Mouse (Mus musculus) hindbrain, embryonic 13.5 days (tissue): ENCODE data around the gene Cyp4f18. TPM values are rescaled to one million over a fixed set of nuclear protein-coding genes. Genes with fewer than 3 reads are reported as not detected.

Experiments
- ATAC-seq: fragments of 200-750 bp; cut with Nextera tagmentation; 2 replicates; pipeline ENCODE4 v1.8.0; 2017; ENCODE audit warnings: moderate TSS enrichment; ENCODE audit not compliant: low FRiP score
- H3K27ac ChIP-seq: fragments of 300-500 bp; sonication (generic); 2 replicates; pipeline ENCODE4 v1.5.1; 2015; ENCODE audit warnings: inconsistent platforms, mild to moderate bottlenecking, moderate library complexity
- H3K27me3 ChIP-seq: fragments of 300-500 bp; sonication (generic); 2 replicates; pipeline ENCODE4 v1.6.1; 2015; ENCODE audit warnings: mild to moderate bottlenecking, inconsistent platforms
- H3K36me3 ChIP-seq: fragments of 300-500 bp; sonication (generic); 2 replicates; pipeline ENCODE4 v1.6.1; 2015; ENCODE audit warnings: mild to moderate bottlenecking, inconsistent platforms
- H3K4me1 ChIP-seq: fragments of 300-500 bp; sonication (generic); replicated peaks from 2 replicates; pipeline ENCODE4 v1.6.1; 2015; ENCODE audit warnings: inconsistent platforms
- H3K4me2 ChIP-seq: fragments of 300-500 bp; sonication (generic); 2 replicates; pipeline ENCODE4 v1.6.1; 2015; ENCODE audit warnings: inconsistent platforms, mild to moderate bottlenecking, moderate library complexity
- H3K4me3 ChIP-seq: fragments of 300-500 bp; sonication (generic); 2 replicates; pipeline ENCODE4 v1.5.1; 2015; ENCODE audit warnings: mild to moderate bottlenecking, inconsistent platforms
- H3K9ac ChIP-seq: fragments of 300-500 bp; sonication (generic); 2 replicates; pipeline ENCODE4 v1.6.1; 2015; ENCODE audit warnings: mild to moderate bottlenecking, inconsistent platforms
- H3K9me3 ChIP-seq: fragments of 300-500 bp; sonication (generic); 2 replicates; pipeline ENCODE4 v1.6.1; 2016; ENCODE audit warnings: inconsistent platforms
- WGBS: fragments of 180-500 bp; shearing (Covaris S2); methylation state at CpG from one replicate; pipeline ENCODE4 v1.1.7; 2015; 5-methylcytosine and 5-hydroxymethylcytosine counted together
- polyA plus RNA-seq: library from polyadenylated mRNA; unstranded; fragments of >200 nt; fragmentation: Nextera tagmentation; extraction: Ambion mirVana; gene quantifications from 2 replicates; pipeline ENCODE4 v1.2.1, GENCODE M21; 2015

Gene Cyp4f18
- polyA plus RNA-seq, 1 experiment from 2014 or later, result 0.73 TPM

- Histone ChIP-seq H3K9ac (no peak overlapping the region), H3K4me1 (no peaks in the 10 kb centered on the region), H3K9me3 (no peaks in the 10 kb centered on the region), H3K4me2 (no peak overlapping the region), H3K27ac (no peak overlapping the region), H3K27me3 (no peaks in the 10 kb centered on the region), H3K4me3 (no peak overlapping the region), H3K36me3 (no peaks in the 10 kb centered on the region)
- 74% methylated on average over 1 of the region's 1 CpGs for WGBS
- ATAC-seq, result no peak
Observed at GRCm38 (mm10) chr8:72006763-72007162, 2.7 kb downstream of the Cyp4f18 start.

- Histone ChIP-seq H3K4me1 (no peaks in the 10 kb centered on the region), H3K4me3 (no peak overlapping the region), H3K36me3 (no peaks in the 10 kb centered on the region), H3K9ac (no peak overlapping the region), H3K9me3 (no peaks in the 10 kb centered on the region), H3K27ac (no peak overlapping the region), H3K27me3 (no peaks in the 10 kb centered on the region), H3K4me2 (no peak overlapping the region)
- ATAC-seq, result no peak
- WGBS, result 84% methylated on average over 3 of the region's 3 CpGs
Observed at GRCm38 (mm10) chr8:72005912-72006311, 3.5 kb downstream of the Cyp4f18 start.

- Histone ChIP-seq H3K9ac (no peak overlapping the region), H3K27ac (no peak overlapping the region), H3K36me3 (no peaks in the 10 kb centered on the region), H3K4me3 (no peak overlapping the region), H3K27me3 (no peaks in the 10 kb centered on the region), H3K9me3 (no peaks in the 10 kb centered on the region), H3K4me2 (no peak overlapping the region), H3K4me1 (no peaks in the 10 kb centered on the region)
- ATAC-seq, result no peak
Observed at GRCm38 (mm10) chr8:72002942-72003341, 6.5 kb downstream of the Cyp4f18 start.

- no peaks in the 10 kb centered on the region for H3K9me3 ChIP-seq
- no peaks in the 10 kb centered on the region for H3K36me3 ChIP-seq
- H3K4me3 ChIP-seq, result no peak overlapping the region
- no peak overlapping the region for H3K27ac ChIP-seq
- 71% methylated on average over 3 of the region's 3 CpGs for WGBS
- no peak overlapping the region for H3K4me2 ChIP-seq
- no peaks in the 10 kb centered on the region for H3K4me1 ChIP-seq
- ATAC-seq, result no peak
- no peak overlapping the region for H3K9ac ChIP-seq
- no peaks in the 10 kb centered on the region for H3K27me3 ChIP-seq
Observed at GRCm38 (mm10) chr8:72000223-72000622, 9.2 kb downstream of the Cyp4f18 start.

GRCm38 (mm10) chr8:71999434-71999833, 10.0 kb downstream of the Cyp4f18 start:
- H3K27ac ChIP-seq, result no peak overlapping the region
- H3K4me1 ChIP-seq, result no peaks in the 10 kb centered on the region
- no peaks in the 10 kb centered on the region for H3K36me3 ChIP-seq
- no peak overlapping the region for H3K4me2 ChIP-seq
- 97% methylated on average over 1 of the region's 1 CpGs for WGBS
- H3K27me3 ChIP-seq, result no peaks in the 10 kb centered on the region
- no peak for ATAC-seq
- H3K9ac ChIP-seq, result no peak overlapping the region
- no peak overlapping the region for H3K4me3 ChIP-seq
- no peaks in the 10 kb centered on the region for H3K9me3 ChIP-seq

GRCm38 (mm10) chr8:71988867-71989599, 20.4 kb downstream of the Cyp4f18 start:
- H3K4me2 ChIP-seq, result peak overlapping the region; percentile 65
- peak overlapping the region; percentile 46 for H3K4me3 ChIP-seq
- H3K27me3 ChIP-seq, result no peaks in the 10 kb centered on the region
- ATAC-seq, result peak; percentile 2
- no peaks in the 10 kb centered on the region for H3K36me3 ChIP-seq
- peak overlapping the region; percentile 73 for H3K9ac ChIP-seq
- WGBS, result 54% methylated on average over 13 of the region's 13 CpGs
- H3K27ac ChIP-seq, result peak overlapping the region; percentile 66
- H3K4me1 ChIP-seq, result peaks cover 7% of the 10 kb centered on the region
- no peaks in the 10 kb centered on the region for H3K9me3 ChIP-seq

GRCm38 (mm10) chr8:71988110-71988866, 21.1 kb downstream of the Cyp4f18 start:
- Histone ChIP-seq H3K36me3 (no peaks in the 10 kb centered on the region), H3K9ac (peak overlapping the region; percentile 73), H3K4me1 (peaks cover 7% of the 10 kb centered on the region), H3K27ac (peak overlapping the region; percentile 66), H3K4me2 (peak overlapping the region; percentile 65), H3K9me3 (no peaks in the 10 kb centered on the region), H3K27me3 (no peaks in the 10 kb centered on the region), H3K4me3 (peak overlapping the region; percentile 46)
- WGBS, result 18% methylated on average over 24 of the region's 24 CpGs
- ATAC-seq, result peak; percentile 92

- no peaks in the 10 kb centered on the region for H3K36me3 ChIP-seq
- H3K4me1 ChIP-seq, result peaks cover 7% of the 10 kb centered on the region
- H3K9me3 ChIP-seq, result no peaks in the 10 kb centered on the region
- no peaks in the 10 kb centered on the region for H3K27me3 ChIP-seq
- no peak overlapping the region for H3K4me2 ChIP-seq
- H3K9ac ChIP-seq, result no peak overlapping the region
- H3K4me3 ChIP-seq, result no peak overlapping the region
- H3K27ac ChIP-seq, result no peak overlapping the region
- ATAC-seq, result no peak
- WGBS, result 67% methylated on average over 4 of the region's 4 CpGs
Observed at GRCm38 (mm10) chr8:71984601-71985000, 24.8 kb downstream of the Cyp4f18 start.

GRCm38 (mm10) chr8:71981456-71981855, 28.0 kb downstream of the Cyp4f18 start:
- WGBS, result 84% methylated on average over 4 of the region's 4 CpGs
- no peak overlapping the region for H3K9ac ChIP-seq
- no peak overlapping the region for H3K27ac ChIP-seq
- ATAC-seq, result no peak
- no peak overlapping the region for H3K4me3 ChIP-seq
- no peaks in the 10 kb centered on the region for H3K27me3 ChIP-seq
- H3K4me1 ChIP-seq, result no peaks in the 10 kb centered on the region
- H3K36me3 ChIP-seq, result peaks cover 4% of the 10 kb centered on the region; the same call in 1 of the 2 replicates
- H3K4me2 ChIP-seq, result no peak overlapping the region
- no peaks in the 10 kb centered on the region for H3K9me3 ChIP-seq

GRCm38 (mm10) chr8:71981032-71981431, 28.4 kb downstream of the Cyp4f18 start:
- H3K27me3 ChIP-seq, result no peaks in the 10 kb centered on the region
- 77% methylated on average over 2 of the region's 2 CpGs for WGBS
- no peak for ATAC-seq
- H3K4me3 ChIP-seq, result no peak overlapping the region
- H3K27ac ChIP-seq, result no peak overlapping the region
- no peaks in the 10 kb centered on the region for H3K4me1 ChIP-seq
- no peak overlapping the region for H3K4me2 ChIP-seq
- no peak overlapping the region for H3K9ac ChIP-seq
- H3K36me3 ChIP-seq, result peaks cover 4% of the 10 kb centered on the region; the same call in 1 of the 2 replicates
- H3K9me3 ChIP-seq, result no peaks in the 10 kb centered on the region

GRCm38 (mm10) chr8:71974211-71974610, 35.2 kb downstream of the Cyp4f18 start:
- no peaks in the 10 kb centered on the region for H3K27me3 ChIP-seq
- H3K36me3 ChIP-seq, result peaks cover 16% of the 10 kb centered on the region
- WGBS, result 68% methylated on average over 3 of the region's 3 CpGs
- no peaks in the 10 kb centered on the region for H3K9me3 ChIP-seq
- no peak overlapping the region for H3K27ac ChIP-seq
- no peak for ATAC-seq
- H3K4me1 ChIP-seq, result no peaks in the 10 kb centered on the region
- H3K4me3 ChIP-seq, result no peak overlapping the region
- H3K9ac ChIP-seq, result no peak overlapping the region
- H3K4me2 ChIP-seq, result no peak overlapping the region

- no peaks in the 10 kb centered on the region for H3K27me3 ChIP-seq
- WGBS, result 75% methylated on average over 1 of the region's 1 CpGs
- 0 out of 2 replicates have a peak, but pooled peaks have one; percentile 21 for ATAC-seq
- H3K9ac ChIP-seq, result no peak overlapping the region
- no peak overlapping the region for H3K4me2 ChIP-seq
- no peak overlapping the region for H3K4me3 ChIP-seq
- no peak overlapping the region for H3K27ac ChIP-seq
- H3K36me3 ChIP-seq, result peaks cover 34% of the 10 kb centered on the region
- peaks cover 4% of the 10 kb centered on the region; the same call in 1 of the 2 replicates for H3K9me3 ChIP-seq
- no peaks in the 10 kb centered on the region for H3K4me1 ChIP-seq
Observed at GRCm38 (mm10) chr8:71971945-71972344, 37.5 kb downstream of the Cyp4f18 start.
